Mouse (Mus musculus): Measurements from ENCODE around the gene Zmynd11. TPM values are rescaled to one million over a fixed set of nuclear protein-coding genes. Genes with fewer than 3 reads are reported as not detected.

Gene Zmynd11
- polyA plus RNA-seq, 1 experiment from 2014 or later = 132 TPM

GRCm38 (mm10) chr13:9692876-9693275 is 72.3 kb downstream of the Zmynd11 start:
- peak; percentile 23 for DNase-seq (ENCODE audit: low spot score)
- Histone ChIP-seq H3K9me3 (replicated peaks; ENCODE audit: control insufficient read depth, low read length) (no peaks in the 10 kb centered on the region), H3K27ac (replicated peaks; ENCODE audit: low read depth, low read length) (no peak overlapping the region), H3K9ac (replicated peaks; ENCODE audit: low read length) (no peak overlapping the region), H3K4me3 (ENCODE audit: low read depth, low read length) (no peak overlapping the region), H3K27me3 (ENCODE audit: control insufficient read depth, insufficient read depth, low read length) (no peaks in the 10 kb centered on the region), H3K36me3 (replicated peaks; ENCODE audit: control insufficient read depth, insufficient read depth, low read depth, low read length) (peaks cover 17% of the 10 kb centered on the region), H3K4me2 (ENCODE audit: low read depth, low read length) (no peak overlapping the region), H3K4me1 (ENCODE audit: control insufficient read depth, insufficient read depth, low read length) (no peaks in the 10 kb centered on the region)
- 75% methylated on average over 3 of the region's 3 CpGs for WGBS
- no peak for ATAC-seq (replicated peaks; ENCODE audit: insufficient number of reproducible peaks, low FRiP score, low TSS enrichment, low read depth)

- Histone ChIP-seq H3K4me1 (ENCODE audit: control insufficient read depth, insufficient read depth, low read length) (no peaks in the 10 kb centered on the region), H3K36me3 (replicated peaks; ENCODE audit: control insufficient read depth, insufficient read depth, low read depth, low read length) (peaks cover 11% of the 10 kb centered on the region), H3K27ac (replicated peaks; ENCODE audit: low read depth, low read length) (no peak overlapping the region), H3K9ac (replicated peaks; ENCODE audit: low read length) (no peak overlapping the region), H3K27me3 (ENCODE audit: control insufficient read depth, insufficient read depth, low read length) (no peaks in the 10 kb centered on the region), H3K4me3 (ENCODE audit: low read depth, low read length) (no peak overlapping the region), H3K9me3 (replicated peaks; ENCODE audit: control insufficient read depth, low read length) (no peaks in the 10 kb centered on the region), H3K4me2 (ENCODE audit: low read depth, low read length) (no peak overlapping the region)
- DNase-seq (ENCODE audit: low spot score) = no peak
- WGBS = 92% methylated on average over 16 of the region's 16 CpGs
- ATAC-seq (replicated peaks; ENCODE audit: insufficient number of reproducible peaks, low FRiP score, low TSS enrichment, low read depth) = no peak
These were observed 75.8 kb downstream of the Zmynd11 start for GRCm38 (mm10) chr13:9689366-9689765.

GRCm38 (mm10) chr13:9686765-9687164 is 78.4 kb downstream of the Zmynd11 start:
- DNase-seq (ENCODE audit: low spot score) = no peak
- no peaks in the 10 kb centered on the region for H3K9me3 ChIP-seq (replicated peaks; ENCODE audit: control insufficient read depth, low read length)
- WGBS = 85% methylated on average over 11 of the region's 11 CpGs

GRCm38 (mm10) chr13:9686261-9686660 is 78.9 kb downstream of the Zmynd11 start:
- ATAC-seq (replicated peaks; ENCODE audit: insufficient number of reproducible peaks, low FRiP score, low TSS enrichment, low read depth) (no peak), DNase-seq (ENCODE audit: low spot score) (no peak)
- no peaks in the 10 kb centered on the region for H3K4me1 ChIP-seq (ENCODE audit: control insufficient read depth, insufficient read depth, low read length)
- H3K9me3 ChIP-seq (replicated peaks; ENCODE audit: control insufficient read depth, low read length) = no peaks in the 10 kb centered on the region
- no peak overlapping the region for H3K27ac ChIP-seq (replicated peaks; ENCODE audit: low read depth, low read length)
- H3K27me3 ChIP-seq (ENCODE audit: control insufficient read depth, insufficient read depth, low read length) = no peaks in the 10 kb centered on the region
- H3K36me3 ChIP-seq (replicated peaks; ENCODE audit: control insufficient read depth, insufficient read depth, low read depth, low read length) = peaks cover 11% of the 10 kb centered on the region
- H3K4me2 ChIP-seq (ENCODE audit: low read depth, low read length) = no peak overlapping the region
- WGBS = 93% methylated on average over 7 of the region's 7 CpGs
- no peak overlapping the region for H3K9ac ChIP-seq (replicated peaks; ENCODE audit: low read length)
- no peak overlapping the region for H3K4me3 ChIP-seq (ENCODE audit: low read depth, low read length)

More at GRCm38 (mm10) chr13:9686765-9687164, 78.4 kb downstream of the Zmynd11 start:
- H3K4me1 ChIP-seq (ENCODE audit: control insufficient read depth, insufficient read depth, low read length) = no peaks in the 10 kb centered on the region
- H3K9ac ChIP-seq (replicated peaks; ENCODE audit: low read length) = no peak overlapping the region
- no peak overlapping the region for H3K4me3 ChIP-seq (ENCODE audit: low read depth, low read length)
- H3K36me3 ChIP-seq (replicated peaks; ENCODE audit: control insufficient read depth, insufficient read depth, low read depth, low read length) = peaks cover 11% of the 10 kb centered on the region
- no peaks in the 10 kb centered on the region for H3K27me3 ChIP-seq (ENCODE audit: control insufficient read depth, insufficient read depth, low read length)
- no peak overlapping the region for H3K4me2 ChIP-seq (ENCODE audit: low read depth, low read length)
- no peak for ATAC-seq (replicated peaks; ENCODE audit: insufficient number of reproducible peaks, low FRiP score, low TSS enrichment, low read depth)
- H3K27ac ChIP-seq (replicated peaks; ENCODE audit: low read depth, low read length) = no peak overlapping the region

GRCm38 (mm10) chr13:9684153-9684923 is 80.8 kb downstream of the Zmynd11 start:
- no peak overlapping the region for H3K4me3 ChIP-seq (ENCODE audit: low read depth, low read length)
- no peak for DNase-seq (ENCODE audit: low spot score)
- no peak overlapping the region for H3K27ac ChIP-seq (replicated peaks; ENCODE audit: low read depth, low read length)
- ATAC-seq (replicated peaks; ENCODE audit: insufficient number of reproducible peaks, low FRiP score, low TSS enrichment, low read depth) = no peak
- no peaks in the 10 kb centered on the region for H3K9me3 ChIP-seq (replicated peaks; ENCODE audit: control insufficient read depth, low read length)
- no peaks in the 10 kb centered on the region for H3K27me3 ChIP-seq (ENCODE audit: control insufficient read depth, insufficient read depth, low read length)
- no peak overlapping the region for H3K4me2 ChIP-seq (ENCODE audit: low read depth, low read length)
- no peaks in the 10 kb centered on the region for H3K4me1 ChIP-seq (ENCODE audit: control insufficient read depth, insufficient read depth, low read length)
- peaks cover 5% of the 10 kb centered on the region for H3K36me3 ChIP-seq (replicated peaks; ENCODE audit: control insufficient read depth, insufficient read depth, low read depth, low read length)
- WGBS = 95% methylated on average over 11 of the region's 11 CpGs
- H3K9ac ChIP-seq (replicated peaks; ENCODE audit: low read length) = no peak overlapping the region

GRCm38 (mm10) chr13:9683280-9683679 is 81.8 kb downstream of the Zmynd11 start:
- WGBS = 96% methylated on average over 4 of the region's 4 CpGs
- no peak for ATAC-seq (replicated peaks; ENCODE audit: insufficient number of reproducible peaks, low FRiP score, low TSS enrichment, low read depth)
- H3K4me1 ChIP-seq (ENCODE audit: control insufficient read depth, insufficient read depth, low read length) = no peaks in the 10 kb centered on the region
- H3K36me3 ChIP-seq (replicated peaks; ENCODE audit: control insufficient read depth, insufficient read depth, low read depth, low read length) = peaks cover 2% of the 10 kb centered on the region
- no peak for DNase-seq (ENCODE audit: low spot score)
- H3K4me3 ChIP-seq (ENCODE audit: low read depth, low read length) = no peak overlapping the region
- H3K9ac ChIP-seq (replicated peaks; ENCODE audit: low read length) = no peak overlapping the region
- H3K9me3 ChIP-seq (replicated peaks; ENCODE audit: control insufficient read depth, low read length) = no peaks in the 10 kb centered on the region
- no peak overlapping the region for H3K4me2 ChIP-seq (ENCODE audit: low read depth, low read length)
- no peaks in the 10 kb centered on the region for H3K27me3 ChIP-seq (ENCODE audit: control insufficient read depth, insufficient read depth, low read length)
- H3K27ac ChIP-seq (replicated peaks; ENCODE audit: low read depth, low read length) = no peak overlapping the region

GRCm38 (mm10) chr13:9681492-9681891 is 83.6 kb downstream of the Zmynd11 start:
- H3K27me3 ChIP-seq (ENCODE audit: control insufficient read depth, insufficient read depth, low read length) = no peaks in the 10 kb centered on the region
- ATAC-seq (replicated peaks; ENCODE audit: insufficient number of reproducible peaks, low FRiP score, low TSS enrichment, low read depth) (no peak), DNase-seq (ENCODE audit: low spot score) (no peak)
- no peak overlapping the region for H3K9ac ChIP-seq (replicated peaks; ENCODE audit: low read length)
- H3K4me3 ChIP-seq (ENCODE audit: low read depth, low read length) = no peak overlapping the region
- H3K9me3 ChIP-seq (replicated peaks; ENCODE audit: control insufficient read depth, low read length) = no peaks in the 10 kb centered on the region
- H3K4me1 ChIP-seq (ENCODE audit: control insufficient read depth, insufficient read depth, low read length) = no peaks in the 10 kb centered on the region
- no peaks in the 10 kb centered on the region; the same call in 1 of the 2 replicates for H3K36me3 ChIP-seq (replicated peaks; ENCODE audit: control insufficient read depth, insufficient read depth, low read depth, low read length)
- no peak overlapping the region for H3K4me2 ChIP-seq (ENCODE audit: low read depth, low read length)
- 98% methylated on average over 3 of the region's 3 CpGs for WGBS
- H3K27ac ChIP-seq (replicated peaks; ENCODE audit: low read depth, low read length) = no peak overlapping the region

- 100% methylated on average over 1 of the region's 1 CpGs for WGBS
- DNase-seq (ENCODE audit: low spot score) = no peak
- Histone ChIP-seq H3K36me3 (replicated peaks; ENCODE audit: control insufficient read depth, insufficient read depth, low read depth, low read length) (no peaks in the 10 kb centered on the region; the same call in 1 of the 2 replicates), H3K4me2 (ENCODE audit: low read depth, low read length) (no peak overlapping the region), H3K27me3 (ENCODE audit: control insufficient read depth, insufficient read depth, low read length) (no peaks in the 10 kb centered on the region), H3K9ac (replicated peaks; ENCODE audit: low read length) (no peak overlapping the region), H3K9me3 (replicated peaks; ENCODE audit: control insufficient read depth, low read length) (no peaks in the 10 kb centered on the region), H3K4me1 (ENCODE audit: control insufficient read depth, insufficient read depth, low read length) (no peaks in the 10 kb centered on the region), H3K27ac (replicated peaks; ENCODE audit: low read depth, low read length) (no peak overlapping the region), H3K4me3 (ENCODE audit: low read depth, low read length) (no peak overlapping the region)
- no peak for ATAC-seq (replicated peaks; ENCODE audit: insufficient number of reproducible peaks, low FRiP score, low TSS enrichment, low read depth)
These were observed 91.0 kb downstream of the Zmynd11 start for GRCm38 (mm10) chr13:9674126-9674525.

Data from embryonic facial prominence, embryonic 11.5 days (tissue).